Mouse (Mus musculus) forelimb bud, embryonic 11.5 days (tissue): ENCODE data around the gene Gps2.
A peak's percentile ranks its signal among the peaks of the same experiment; 100 is the strongest.

Experiments
- DNase-seq: peaks from one replicate; pipeline ENCODE4 v3.0.0-alpha.2; 2012; ENCODE audit warnings: low read depth, low spot score

The Gps2 gene

GRCm38 (mm10) chr11:69886907-69887635, 26.6 kb upstream of the Gps2 start:
- DNase-seq = no peak

GRCm38 (mm10) chr11:69891482-69891881, 22.2 kb upstream of the Gps2 start:
- DNase-seq = no peak

GRCm38 (mm10) chr11:69894671-69895070, 19.0 kb upstream of the Gps2 start:
- no peak for DNase-seq

GRCm38 (mm10) chr11:69895291-69895690, 18.4 kb upstream of the Gps2 start, which contains the start of gene Acap1:
TSS of gene Acap1 (minus strand) at chr11:69895539.
- no peak for DNase-seq

- DNase-seq = no peak
These were observed 13.8 kb upstream of the Gps2 start for GRCm38 (mm10) chr11:69899870-69900269.

- peak; percentile 97 for DNase-seq
These were observed 12.9 kb upstream of the Gps2 start, which contains the start of the genes 2810408A11Rik and Neurl4 for GRCm38 (mm10) chr11:69900471-69901405. TSS of gene 2810408A11Rik (minus strand) at chr11:69900987. TSS of gene Neurl4 (plus strand) at chr11:69901072.

GRCm38 (mm10) chr11:69901406-69901846, 12.3 kb upstream of the Gps2 start:
- DNase-seq = peak; percentile 99

- DNase-seq = no peak
These were observed 11.7 kb upstream of the Gps2 start for GRCm38 (mm10) chr11:69901993-69902392.

- no peak for DNase-seq
These were observed 10.7 kb upstream of the Gps2 start for GRCm38 (mm10) chr11:69902972-69903371.

- DNase-seq = no peak
These were observed 9.4 kb upstream of the Gps2 start for GRCm38 (mm10) chr11:69904311-69904710.

GRCm38 (mm10) chr11:69908645-69909044, 5.0 kb upstream of the Gps2 start:
- DNase-seq = no peak

GRCm38 (mm10) chr11:69909174-69909573, 4.5 kb upstream of the Gps2 start:
- DNase-seq = no peak

GRCm38 (mm10) chr11:69910177-69910576, 3.5 kb upstream of the Gps2 start:
- no peak for DNase-seq

- DNase-seq = no peak
These were observed 2.7 kb upstream of the Gps2 start for GRCm38 (mm10) chr11:69910781-69911560.

GRCm38 (mm10) chr11:69911701-69912100, 2.0 kb upstream of the Gps2 start:
- DNase-seq = no peak

GRCm38 (mm10) chr11:69912716-69913530, 765 bp upstream of the Gps2 start:
- DNase-seq = no peak

- no peak for DNase-seq
These were observed 680 bp downstream of the Gps2 start for GRCm38 (mm10) chr11:69914372-69914764.

- no peak for DNase-seq
These were observed 1.3 kb downstream of the Gps2 start for GRCm38 (mm10) chr11:69914917-69915430.

- DNase-seq = no peak
These were observed 2.3 kb downstream of the Gps2 start for GRCm38 (mm10) chr11:69915667-69916627.
